Mouse (Mus musculus) left cerebral cortex, adult 2 months (tissue): ENCODE data around the gene Arhgef38. TPM values are rescaled to one million over a fixed set of nuclear protein-coding genes. Genes with fewer than 3 reads are reported as not detected.

Source experiments
- DNase-seq, 2 experiments: peaks; one replicate each; pipeline ENCODE4 v3.0.0; 2021 to 2022; ENCODE audit warnings: low spot score in 2 of 2, mixed read lengths in 1 of 2; ENCODE audit errors: extremely low spot score in 1 of 2
- H3K27ac ChIP-seq: fragments of 200-600 bp; 2 replicates; pipeline ENCODE4 v1.8.1; 2022
- H3K4me3 ChIP-seq: fragments of 200-600 bp; 2 replicates; pipeline ENCODE4 v1.8.1; 2022
- CTCF ChIP-seq: fragments of 200-600 bp; IDR thresholded peaks from 2 replicates; pipeline ENCODE4 v1.8.1; 2022; ENCODE audit warnings: antibody characterized with exemption, mild to moderate bottlenecking, moderate library complexity
- intact Hi-C: fragments of 180-260 bp; cut with DNase I; formaldehyde crosslinking; loops from one replicate; pipeline ENCODE4 v1.15.1; 2025
- total RNA-seq, 2 experiments: library from RNA; stranded (reverse); gene quantifications; 2 replicates each; pipeline ENCODE4 v1.2.3; 2021

The Arhgef38 gene
- total RNA-seq, 2 experiments from 2014 or later, result not detected

DNA sequence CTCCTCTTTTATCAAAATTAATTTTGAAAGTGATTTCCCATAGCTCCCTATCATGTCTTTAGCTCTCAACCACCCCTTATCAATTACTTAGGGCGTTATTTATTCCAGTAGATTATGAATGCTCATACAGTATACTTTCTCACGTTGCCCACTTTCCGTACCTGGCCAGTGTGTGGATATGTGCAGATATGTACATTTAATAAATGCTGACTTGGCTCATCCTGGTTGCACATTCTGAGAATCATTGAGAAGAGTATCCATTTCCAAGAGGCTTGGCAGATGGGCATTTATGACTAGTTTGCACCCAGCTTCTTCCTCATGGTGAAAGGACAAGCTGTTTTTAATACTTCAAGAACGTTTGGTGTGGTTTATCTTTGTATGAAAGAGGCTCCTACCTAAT, 124.9 kb downstream of the Arhgef38 start:
- no peak for DNase-seq
- intact Hi-C loops, result loop anchor here (10.0 kb wide), 1 partner anchor 1515 kb away; no protein-coding TSS in a partner anchor
- Histone ChIP-seq H3K27ac (no peak overlapping the region), H3K4me3 (no peak overlapping the region)
- no peak for TF ChIP-seq CTCF

DNA sequence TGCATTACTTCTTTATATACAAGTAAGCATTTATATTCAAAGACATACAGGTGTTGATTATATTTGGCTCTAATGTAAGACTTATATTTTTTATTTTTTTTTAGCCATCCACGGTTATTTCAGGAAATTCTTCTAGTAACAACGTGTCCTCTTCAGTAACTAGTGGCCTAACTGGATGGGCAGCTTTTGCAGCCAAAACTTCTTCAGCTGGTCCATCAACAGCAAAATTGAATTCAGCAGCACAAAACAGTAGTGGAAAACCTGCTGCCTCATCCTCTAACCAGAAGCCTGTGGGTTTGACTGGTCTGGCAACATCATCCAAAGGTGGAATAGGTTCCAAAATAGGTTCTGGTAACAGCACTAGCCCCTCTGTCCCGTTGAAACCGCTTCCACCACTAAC, 126.0 kb downstream of the Arhgef38 start:
- Histone ChIP-seq H3K4me3 (no peak overlapping the region), H3K27ac (no peak overlapping the region)
- no peak for TF ChIP-seq CTCF
- DNase-seq, result no peak
- intact Hi-C loops, result no loop called here

DNA sequence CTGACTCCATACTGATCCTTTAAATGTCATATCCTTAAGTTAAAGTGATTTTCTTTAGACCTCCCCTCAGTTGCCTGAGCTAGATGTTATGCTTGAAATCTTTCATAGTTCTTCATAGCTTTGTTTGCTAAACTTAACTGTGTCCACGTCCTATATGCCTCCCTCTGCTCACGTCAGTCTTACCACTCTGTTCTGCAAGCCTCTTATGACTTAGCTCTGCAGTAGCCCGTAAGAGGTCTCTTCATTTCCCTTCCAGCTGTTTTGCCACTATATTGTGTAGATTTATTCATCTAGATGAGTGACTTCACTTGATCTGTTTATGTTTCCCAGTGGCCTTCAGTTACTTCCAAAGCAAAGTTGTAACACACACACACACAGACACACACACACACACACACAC, 130.3 kb downstream of the Arhgef38 start:
- TF ChIP-seq CTCF, result no peak
- intact Hi-C loops, result no loop called here

DNA sequence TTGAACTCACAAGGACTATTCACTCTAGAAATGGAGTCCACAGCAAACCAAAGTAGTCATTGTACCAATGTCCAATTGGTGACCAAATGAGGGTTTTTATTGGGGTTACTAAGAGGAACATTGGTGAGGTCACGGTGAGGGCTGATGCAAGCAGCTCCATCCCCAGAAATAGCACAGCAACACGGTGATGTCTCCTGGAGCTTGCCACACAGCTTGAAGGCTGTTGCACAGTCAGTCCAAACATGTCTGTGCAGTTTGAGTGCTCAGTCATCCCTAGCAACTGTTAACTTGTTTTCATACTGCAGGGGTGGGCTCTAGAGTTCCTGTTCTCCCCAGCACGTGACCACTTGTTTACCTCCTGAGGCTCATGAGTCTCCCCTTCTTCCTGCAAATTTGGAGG, 131.0 kb downstream of the Arhgef38 start:
- no peak for TF ChIP-seq CTCF
- Histone ChIP-seq H3K4me3 (no peak overlapping the region), H3K27ac (no peak overlapping the region)
- intact Hi-C loops, result no loop called here
- no peak for DNase-seq

More for the DNA sequence above, 130.3 kb downstream of the Arhgef38 start:
- no peak overlapping the region for H3K27ac ChIP-seq
- no peak for DNase-seq
- H3K4me3 ChIP-seq, result no peak overlapping the region

DNA sequence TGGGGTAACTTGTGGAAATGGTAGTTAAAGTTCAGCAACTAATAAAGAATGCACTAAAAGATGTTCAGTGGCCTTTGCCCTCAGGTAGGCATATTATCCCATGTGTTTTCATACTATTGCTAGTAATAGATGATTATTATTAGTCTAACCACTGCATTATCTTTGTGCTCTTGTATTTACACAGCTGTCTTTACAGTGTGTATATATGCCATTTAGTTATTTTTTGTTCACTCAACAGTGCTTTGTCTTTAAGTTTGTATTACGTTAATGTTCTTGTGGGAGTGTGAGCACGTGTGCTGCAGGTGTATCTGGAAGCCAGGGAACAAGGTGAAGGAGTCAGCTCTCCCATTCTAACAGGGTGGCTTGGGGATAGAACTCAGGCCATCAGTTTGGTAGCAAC, 135.8 kb downstream of the Arhgef38 start:
- no peak for TF ChIP-seq CTCF
- intact Hi-C loops, result no loop called here
- no peak overlapping the region for H3K4me3 ChIP-seq
- H3K27ac ChIP-seq, result no peak overlapping the region
- DNase-seq, result no peak

DNA sequence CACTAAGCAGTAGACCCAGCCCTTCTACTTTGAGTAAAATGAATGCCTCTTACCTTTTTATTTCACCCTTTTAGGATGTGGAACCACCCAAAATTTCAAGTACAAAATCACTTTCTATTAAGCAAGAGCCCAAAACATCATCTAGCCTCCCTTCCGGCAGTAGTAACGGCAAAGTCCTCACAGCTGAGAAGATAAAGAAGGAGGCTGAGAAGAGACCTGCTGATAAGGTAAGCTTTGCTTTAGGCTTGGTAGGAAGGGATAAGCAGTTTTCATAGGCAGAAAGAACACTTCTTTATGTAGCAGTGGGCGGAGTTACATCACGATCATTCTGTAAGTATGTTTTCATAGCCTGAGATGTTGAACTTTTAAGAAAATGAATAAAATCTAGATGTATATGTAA, 136.4 kb downstream of the Arhgef38 start:
- TF ChIP-seq CTCF, result no peak
- no peak overlapping the region for H3K4me3 ChIP-seq
- H3K27ac ChIP-seq, result no peak overlapping the region
- intact Hi-C loops, result no loop called here
- DNase-seq, result no peak

DNA sequence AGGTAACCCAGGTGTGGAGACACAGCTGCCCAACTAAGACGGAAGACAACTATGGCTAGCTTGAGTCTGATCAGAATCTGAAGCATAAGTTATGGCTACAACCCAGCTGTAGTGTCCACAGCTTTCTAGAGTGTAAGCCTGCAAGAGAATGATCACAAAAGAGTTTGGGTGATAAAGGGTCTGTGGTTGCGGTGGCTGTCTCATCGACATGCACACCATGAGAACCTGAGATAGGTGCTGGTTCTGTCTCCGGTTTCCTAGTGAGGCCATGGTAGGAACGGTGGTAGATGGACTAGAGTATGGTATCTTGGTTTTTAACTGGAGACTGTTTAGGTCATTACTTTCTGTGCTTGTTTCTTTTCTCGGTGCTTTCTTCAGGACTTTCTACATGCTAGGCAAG, 136.8 kb downstream of the Arhgef38 start:
- no peak for DNase-seq
- Histone ChIP-seq H3K4me3 (no peak overlapping the region), H3K27ac (no peak overlapping the region)
- TF ChIP-seq CTCF, result no peak
- intact Hi-C loops, result no loop called here

- DNase-seq, result no peak
- intact Hi-C loops, result loop anchor here (5.0 kb wide), 1 partner anchor 448 kb away; no protein-coding TSS in a partner anchor
- no peak overlapping the region for H3K4me3 ChIP-seq
- no peak overlapping the region for H3K27ac ChIP-seq
- TF ChIP-seq CTCF, result no peak
These were observed 140.4 kb downstream of the Arhgef38 start for GRCm38 (mm10) chr3:133094305-133094704.

GRCm38 (mm10) chr3:133092936-133093335, 141.8 kb downstream of the Arhgef38 start:
- Histone ChIP-seq H3K4me3 (no peak overlapping the region), H3K27ac (no peak overlapping the region)
- TF ChIP-seq CTCF, result no peak
- intact Hi-C loops, result loop anchor here (5.0 kb wide), 1 partner anchor 449 kb away; no protein-coding TSS in a partner anchor
- no peak for DNase-seq

- Histone ChIP-seq H3K27ac (peak overlapping the region; percentile 94), H3K4me3 (peak overlapping the region; percentile 78)
- no peak for DNase-seq
- no peak for TF ChIP-seq CTCF
- intact Hi-C loops, result loop anchor here (5.0 kb wide), 1 partner anchor 450 kb away; no protein-coding TSS in a partner anchor
These were observed 142.4 kb downstream of the Arhgef38 start for GRCm38 (mm10) chr3:133092274-133092853.

DNA sequence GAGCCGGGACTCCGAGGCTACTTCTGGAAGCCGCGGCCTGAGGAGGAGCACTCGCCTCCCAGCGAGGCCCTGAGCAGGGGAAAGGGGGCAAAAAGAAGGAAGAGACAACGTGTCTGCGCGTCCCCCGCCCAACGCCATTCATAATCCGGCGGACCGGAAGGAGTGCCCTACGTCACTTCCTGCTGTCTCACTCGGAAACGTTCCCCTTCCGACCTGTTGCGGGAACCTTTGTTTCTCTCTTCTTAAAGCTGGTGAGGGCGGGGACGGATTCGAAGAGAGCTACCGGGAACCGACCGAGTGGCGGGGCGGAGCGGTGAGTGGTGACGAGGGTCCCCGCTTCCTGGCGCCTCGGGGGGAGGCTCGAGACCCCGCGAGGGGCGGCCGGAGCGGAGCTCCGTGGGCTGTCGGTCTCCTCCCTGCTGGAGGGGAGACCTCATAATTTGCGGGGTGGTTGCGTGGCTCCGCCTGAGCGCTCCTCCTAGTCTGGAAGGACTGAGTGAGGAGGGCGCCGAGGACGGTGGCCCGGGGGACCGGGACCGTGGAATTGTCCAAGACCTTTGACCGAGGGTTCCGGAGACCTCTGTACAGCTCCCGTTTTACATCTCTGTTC, 143.0 kb downstream of the Arhgef38 start, which contains the start of the genes Ints12 and Gstcd:
TSS of gene Ints12 (plus strand) at position 177 of the 610 bp plus-strand sequence.
TSS of gene Gstcd (minus strand) at position 370 of the 610 bp plus-strand sequence.
- no peak for TF ChIP-seq CTCF
- Histone ChIP-seq H3K27ac (peak within 1 kb of the TSS; percentile 94), H3K4me3 (peak within 1 kb of the TSS; percentile 78)
- intact Hi-C loops, result loop anchor here (1.0 to 5.0 kb wide), 3 partner anchors 219 to 451 kb away; partner anchors contain the start of gene Ppa2
- DNase-seq, result peak; percentile 91

GRCm38 (mm10) chr3:133091121-133091663, 143.6 kb downstream of the Arhgef38 start:
- peak in 1 of 2 experiments; percentile 70 for DNase-seq
- no peak for TF ChIP-seq CTCF
- intact Hi-C loops, result loop anchor here (1.0 to 5.0 kb wide), 3 partner anchors 219 to 451 kb away; partner anchors contain the start of gene Ppa2
- Histone ChIP-seq H3K4me3 (peak overlapping the region; percentile 78), H3K27ac (peak overlapping the region; percentile 94)
